8 mouse cellular contexts compared by ENCODE assay signal in the genomic region with DNA sequence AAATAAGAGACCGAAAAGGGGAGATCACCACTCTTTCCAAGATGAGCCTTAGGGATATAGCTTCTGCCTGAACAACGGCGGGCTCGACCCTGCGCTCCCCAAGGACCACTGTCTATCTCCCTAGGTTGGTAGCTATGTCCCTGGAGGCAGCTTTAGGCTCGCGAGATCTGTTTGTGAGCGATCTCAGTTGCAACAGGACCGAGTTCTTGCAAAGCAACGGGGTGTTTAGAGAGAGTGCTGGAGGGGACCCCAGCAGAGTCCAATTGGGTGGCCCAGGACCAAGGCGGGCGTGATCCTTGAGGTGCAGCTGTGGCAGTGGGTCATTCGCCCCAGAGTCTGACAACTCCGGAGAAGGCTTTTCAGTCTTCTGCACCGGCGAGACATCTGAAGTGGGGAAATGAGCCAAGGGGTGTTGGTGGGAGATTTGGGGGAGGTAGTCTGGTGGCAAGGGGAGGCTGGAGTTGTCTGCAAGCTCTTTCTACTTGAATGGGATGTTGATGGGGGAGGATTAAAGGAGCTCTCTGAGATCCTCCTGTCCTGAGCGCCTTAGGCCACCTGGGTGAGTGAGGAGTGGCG. TPM values are rescaled to one million over a fixed set of nuclear protein-coding genes. Genes with fewer than 3 reads are reported as not detected.
DNase-seq lines count a peak whose midpoint lies in the region; ATAC-seq and TF ChIP-seq lines count a peak whose summit lies in the region.

No protein-coding gene starts in this region.

- peak overlapping the region; percentile 66; the same call in 1 of the 2 replicates for H3K4me3 ChIP-seq in heart, adult 2 months
- peak overlapping the region; percentile 62 for H3K4me3 ChIP-seq in hindbrain, embryonic 14.5 days (replicated peaks; ENCODE audit: low read length)
- H3K4me3 ChIP-seq in midbrain, embryonic 16.5 days (ENCODE audit: low read depth, low read length), result peak overlapping the region; percentile 61

- H3K27ac ChIP-seq in heart, adult 2 months, result peak overlapping the region; percentile 54
- peak overlapping the region; percentile 90 for H3K27ac ChIP-seq in hindbrain, embryonic 14.5 days
- H3K27ac ChIP-seq in midbrain, embryonic 16.5 days (ENCODE audit: low read length), result peak overlapping the region; percentile 85

- no peak for TF ChIP-seq EP300 in heart, adult 2 months (IDR thresholded peaks at IDR 0.05; ENCODE audit: insufficient read depth, low read depth, low read length)

- 12% methylated on average over 18 of the region's 18 CpGs for WGBS in heart, adult 2 months
- WGBS in hindbrain, embryonic 14.5 days, result 2% methylated on average over 18 of the region's 18 CpGs
- WGBS in midbrain, embryonic 16.5 days, result 2% methylated on average over 18 of the region's 18 CpGs

- H3K4me2 ChIP-seq in hindbrain, embryonic 14.5 days (replicated peaks), result peak overlapping the region; percentile 95
- peak overlapping the region; percentile 92 for H3K4me2 ChIP-seq in midbrain, embryonic 16.5 days (ENCODE audit: low read length)

- no peaks in the 10 kb centered on the region for H3K9me3 ChIP-seq in hindbrain, embryonic 14.5 days (ENCODE audit: control insufficient read depth, low read length)
- no peaks in the 10 kb centered on the region for H3K9me3 ChIP-seq in midbrain, embryonic 16.5 days (replicated peaks; ENCODE audit: control insufficient read depth, low read length, poor library complexity, severe bottlenecking)

- no peaks in the 10 kb centered on the region for H3K36me3 ChIP-seq in heart, adult 2 months (ENCODE audit: control insufficient read depth, insufficient read depth, low read length)
- 0 out of 2 replicates have a peak, but pooled peaks cover 5% of the 10 kb centered on the region for H3K36me3 ChIP-seq in hindbrain, embryonic 14.5 days (replicated peaks; ENCODE audit: control insufficient read depth, insufficient read depth)
- H3K36me3 ChIP-seq in midbrain, embryonic 16.5 days (ENCODE audit: control insufficient read depth, insufficient read depth, low read length), result no peaks in the 10 kb centered on the region

- no peaks in the 10 kb centered on the region for H3K27me3 ChIP-seq in heart, adult 2 months (ENCODE audit: control insufficient read depth, insufficient read depth, low read length)
- no peaks in the 10 kb centered on the region for H3K27me3 ChIP-seq in hindbrain, embryonic 14.5 days (ENCODE audit: control insufficient read depth, insufficient read depth, low read length)
- no peaks in the 10 kb centered on the region for H3K27me3 ChIP-seq in midbrain, embryonic 16.5 days (ENCODE audit: control insufficient read depth, insufficient read depth, low read depth, low read length)

- H3K4me1 ChIP-seq in heart, adult 2 months (ENCODE audit: control insufficient read depth, insufficient read depth, low read length), result peaks cover 5% of the 10 kb centered on the region
- peaks cover 39% of the 10 kb centered on the region for H3K4me1 ChIP-seq in hindbrain, embryonic 14.5 days (replicated peaks; ENCODE audit: control insufficient read depth, insufficient read depth, low read length)
- H3K4me1 ChIP-seq in midbrain, embryonic 16.5 days (ENCODE audit: control insufficient read depth, insufficient read depth, low read length), result peaks cover 42% of the 10 kb centered on the region

- no peak for TF ChIP-seq CTCF in heart, adult 2 months (IDR thresholded peaks at IDR 0.05)

- intact Hi-C loops in heart, adult 2 months (cut with DNase I), result loop anchor here (1.0 kb wide), 1 partner anchor 240 kb away; no protein-coding TSS in a partner anchor
- intact Hi-C loops in heart, postnatal 14 days (cut with DNase I), result no loop called here

- no peak for DNase-seq in heart, adult 2 months
- no peak for DNase-seq in heart, postnatal 14 days
- DNase-seq in embryo, embryonic 11 days, result peak; percentile 57
- DNase-seq in hindbrain, embryonic 14.5 days (ENCODE audit: low spot score), result no peak
- DNase-seq in B cell, adult 2 months, result no peak
- no peak for DNase-seq in frontal cortex, postnatal 36 days (ENCODE audit: low spot score in 2 of 2)
- DNase-seq in thymus, postnatal 36 days, result no peak

- TF ChIP-seq POLR2A in heart, adult 2 months (IDR thresholded peaks at IDR 0.05; ENCODE audit: insufficient read depth, low read depth, low read length), result 0 out of 2 replicates have a peak, but pooled peaks have one; percentile 10

- H3K9ac ChIP-seq in heart, adult 2 months (ENCODE audit: low read depth, low read length), result no peak overlapping the region; the same call in 1 of the 2 replicates
- peak overlapping the region; percentile 92 for H3K9ac ChIP-seq in hindbrain, embryonic 14.5 days
- H3K9ac ChIP-seq in midbrain, embryonic 16.5 days (ENCODE audit: low read depth, low read length), result peak overlapping the region; percentile 73

- ATAC-seq in hindbrain, embryonic 14.5 days (ENCODE audit: low FRiP score), result peak; percentile 22; the same call in 1 of the 2 replicates
- ATAC-seq in midbrain, embryonic 16.5 days, result peak; percentile 22; the same call in 1 of the 2 replicates

- no peaks in the 10 kb centered on the region for H3K79me2 ChIP-seq in heart, adult 2 months (replicated peaks; ENCODE audit: control insufficient read depth, insufficient read depth, low read length)

RNA-seq across cellular contexts. Expression of a gene that starts 15.2 kb away (rescaled TPM):
- 10 to 100 TPM; 54.6 to 83.7 TPM for total RNA-seq in heart, adult 2 months (2021)
- polyA plus RNA-seq in heart, adult 2 months (2012; rRNA removed), result 27.4 and 28.7 TPM in 2 replicates
- total RNA-seq in heart, postnatal 14 days (2021), result 10 to 100 TPM; 63.3 to 76.9 TPM
- polyA plus RNA-seq in hindbrain, embryonic 14.5 days (2014; fragmentation: Nextera tagmentation; extraction: Ambion mirVana), result 46.3 and 46.7 TPM in 2 replicates
- polyA plus RNA-seq in midbrain, embryonic 16.5 days (2015; fragmentation: Nextera tagmentation; extraction: Ambion mirVana), result 38.4 and 38.6 TPM in 2 replicates
